ENCODE assay signal across 23 mouse cellular contexts in the genomic region with DNA sequence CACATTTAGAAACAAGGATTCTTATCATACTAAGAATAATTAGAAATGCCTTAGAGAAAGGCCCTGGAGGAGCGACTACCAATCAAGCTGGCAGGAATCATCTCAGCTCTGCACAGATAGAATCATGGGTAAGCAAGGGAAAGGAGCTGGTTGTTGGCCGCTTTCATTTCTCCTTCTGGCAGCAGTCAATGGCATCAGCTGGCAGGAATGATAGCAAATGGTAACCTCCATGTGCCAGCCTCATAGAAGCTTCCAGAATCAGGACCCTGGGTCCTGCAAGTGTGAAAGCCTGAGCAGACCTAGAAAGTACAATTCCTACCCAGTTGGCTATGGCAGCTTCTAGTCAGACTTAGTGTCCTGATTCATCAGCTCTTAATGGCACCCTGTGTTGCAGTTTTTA. TPM values are rescaled to one million over a fixed set of nuclear protein-coding genes. Genes with fewer than 3 reads are reported as not detected.
DNase-seq lines count a peak whose midpoint lies in the region; ATAC-seq and TF ChIP-seq lines count a peak whose summit lies in the region.
"Had no signal": no experiment of that assay in that cellular context is flagged by ENCODE, and none has a peak within 500 bp of the region (broad histone marks: within the 10 kb centered on the region; RNA-seq: fewer than 3 reads in every experiment).

No protein-coding gene starts in this region.

- no peak overlapping the region for H3K27ac ChIP-seq in forebrain, postnatal 0 days (ENCODE audit: low read depth, low read length)
- no peak overlapping the region for H3K27ac ChIP-seq in forebrain, embryonic 12.5 days
- no peak overlapping the region for H3K27ac ChIP-seq in midbrain, postnatal 0 days (ENCODE audit: low read depth, low read length)
- H3K27ac ChIP-seq in midbrain, embryonic 14.5 days (replicated peaks; ENCODE audit: low read depth, low read length), result no peak overlapping the region
- H3K27ac ChIP-seq: embryonic facial prominence, embryonic 10.5 days; embryonic facial prominence, embryonic 12.5 days; forebrain, embryonic 13.5 days had no signal

- H3K9ac ChIP-seq in forebrain, postnatal 0 days, result no peak overlapping the region
- no peak overlapping the region for H3K9ac ChIP-seq in forebrain, embryonic 12.5 days
- H3K9ac ChIP-seq in midbrain, postnatal 0 days (replicated peaks; ENCODE audit: low read length, poor library complexity, severe bottlenecking), result no peak overlapping the region
- no peak overlapping the region for H3K9ac ChIP-seq in midbrain, embryonic 14.5 days (replicated peaks; ENCODE audit: low read length)
- H3K9ac ChIP-seq: embryonic facial prominence, embryonic 12.5 days; forebrain, embryonic 13.5 days had no signal

- DNase-seq in cerebellum, postnatal 14 days, result peak; percentile 60 to 63
- DNase-seq in cerebellum, adult 11 months, result no peak
- peak; percentile 13 for DNase-seq in forebrain, postnatal 0 days
- peak; percentile 10 for DNase-seq in midbrain, postnatal 0 days (ENCODE audit: low spot score)
- no peak for DNase-seq in midbrain, embryonic 14.5 days
- no peak for DNase-seq in urinary bladder, postnatal 25 days (ENCODE audit: low spot score)
- DNase-seq: adrenal gland, adult 2 months; adrenal gland, postnatal 10 days; adrenal gland, postnatal 25 days; cerebellum, adult 18-20 months; cerebellum, adult 9-10 months; cerebellum, postnatal 25 days had no signal

- no peak overlapping the region for H3K4me3 ChIP-seq in forebrain, postnatal 0 days (ENCODE audit: low read depth, low read length)
- H3K4me3 ChIP-seq in forebrain, embryonic 12.5 days (replicated peaks), result no peak overlapping the region
- H3K4me3 ChIP-seq in midbrain, postnatal 0 days (ENCODE audit: low read depth, low read length), result no peak overlapping the region
- no peak overlapping the region for H3K4me3 ChIP-seq in midbrain, embryonic 14.5 days (replicated peaks; ENCODE audit: low read depth, low read length)
- H3K4me3 ChIP-seq: embryonic facial prominence, embryonic 10.5 days; embryonic facial prominence, embryonic 12.5 days; forebrain, embryonic 13.5 days had no signal

- H3K4me1 ChIP-seq in forebrain, postnatal 0 days (ENCODE audit: insufficient read depth), result no peaks in the 10 kb centered on the region
- H3K4me1 ChIP-seq in forebrain, embryonic 12.5 days, result no peaks in the 10 kb centered on the region; the same call in 1 of the 2 replicates
- H3K4me1 ChIP-seq in midbrain, postnatal 0 days (ENCODE audit: insufficient read depth, low read length), result no peaks in the 10 kb centered on the region
- no peaks in the 10 kb centered on the region for H3K4me1 ChIP-seq in midbrain, embryonic 14.5 days (ENCODE audit: control insufficient read depth, insufficient read depth, low read length)
- H3K4me1 ChIP-seq: embryonic facial prominence, embryonic 12.5 days; forebrain, embryonic 13.5 days had no signal

- WGBS in forebrain, postnatal 0 days, result 75% methylated on average over 2 of the region's 2 CpGs
- 91% methylated on average over 2 of the region's 2 CpGs for WGBS in forebrain, embryonic 12.5 days
- 79% methylated on average over 2 of the region's 2 CpGs for WGBS in midbrain, postnatal 0 days
- 82% methylated on average over 2 of the region's 2 CpGs for WGBS in midbrain, embryonic 14.5 days

- H3K36me3 ChIP-seq in forebrain, postnatal 0 days (ENCODE audit: insufficient read depth), result no peaks in the 10 kb centered on the region
- H3K36me3 ChIP-seq in forebrain, embryonic 12.5 days (replicated peaks), result no peaks in the 10 kb centered on the region
- no peaks in the 10 kb centered on the region for H3K36me3 ChIP-seq in midbrain, postnatal 0 days (ENCODE audit: insufficient read depth, low read length)
- H3K36me3 ChIP-seq in midbrain, embryonic 14.5 days (ENCODE audit: control insufficient read depth, insufficient read depth, low read length), result no peaks in the 10 kb centered on the region
- H3K36me3 ChIP-seq: embryonic facial prominence, embryonic 10.5 days; embryonic facial prominence, embryonic 12.5 days had no signal

- TF ChIP-seq CTCF in forebrain, postnatal 0 days (IDR thresholded peaks at IDR 0.05; ENCODE audit: low read depth), result no peak
- no peak for TF ChIP-seq CTCF in midbrain, postnatal 0 days (IDR thresholded peaks at IDR 0.05)

- no peaks in the 10 kb centered on the region for H3K9me3 ChIP-seq in forebrain, postnatal 0 days (ENCODE audit: low read length)
- H3K9me3 ChIP-seq in forebrain, embryonic 12.5 days, result no peaks in the 10 kb centered on the region
- no peaks in the 10 kb centered on the region for H3K9me3 ChIP-seq in midbrain, postnatal 0 days (ENCODE audit: low read length)
- no peaks in the 10 kb centered on the region; the same call in 1 of the 2 replicates for H3K9me3 ChIP-seq in midbrain, embryonic 14.5 days (ENCODE audit: control insufficient read depth, low read length)
- H3K9me3 ChIP-seq: embryonic facial prominence, embryonic 10.5 days; embryonic facial prominence, embryonic 12.5 days; forebrain, embryonic 13.5 days had no signal

- ATAC-seq in forebrain, postnatal 0 days, result no peak
- ATAC-seq in forebrain, embryonic 12.5 days (ENCODE audit: low FRiP score), result no peak
- ATAC-seq in midbrain, postnatal 0 days (ENCODE audit: low FRiP score), result no peak
- ATAC-seq in midbrain, embryonic 14.5 days (ENCODE audit: low FRiP score, low TSS enrichment), result no peak
- ATAC-seq: forebrain, embryonic 13.5 days; forebrain, embryonic 16.5 days had no signal

- H3K4me2 ChIP-seq in forebrain, postnatal 0 days (ENCODE audit: low read depth), result no peak overlapping the region
- H3K4me2 ChIP-seq in forebrain, embryonic 12.5 days, result no peak overlapping the region
- H3K4me2 ChIP-seq in midbrain, postnatal 0 days (ENCODE audit: low read depth, low read length, poor library complexity, severe bottlenecking), result no peak overlapping the region
- H3K4me2 ChIP-seq in midbrain, embryonic 14.5 days (ENCODE audit: low read length), result no peak overlapping the region
- H3K4me2 ChIP-seq: embryonic facial prominence, embryonic 12.5 days; forebrain, embryonic 13.5 days had no signal

- no peaks in the 10 kb centered on the region for H3K27me3 ChIP-seq in forebrain, postnatal 0 days (ENCODE audit: insufficient read depth, low read length)
- H3K27me3 ChIP-seq in forebrain, embryonic 12.5 days, result no peaks in the 10 kb centered on the region
- H3K27me3 ChIP-seq in midbrain, postnatal 0 days (ENCODE audit: insufficient read depth, low read length), result no peaks in the 10 kb centered on the region
- H3K27me3 ChIP-seq in midbrain, embryonic 14.5 days (ENCODE audit: control insufficient read depth, insufficient read depth, low read length), result no peaks in the 10 kb centered on the region
- H3K27me3 ChIP-seq: embryonic facial prominence, embryonic 12.5 days; forebrain, embryonic 13.5 days had no signal

RNA-seq across cellular contexts. Expression of a gene that starts 2.8 kb away (rescaled TPM):
- total RNA-seq in forebrain, postnatal 0 days (2014; rRNA removed), result not detected in 2 replicates
- polyA plus RNA-seq in forebrain, postnatal 0 days (2015; fragmentation: Nextera tagmentation; extraction: Ambion mirVana), result not detected in 2 replicates
- not detected in 2 replicates for polyA plus RNA-seq in forebrain, embryonic 12.5 days (2016; fragmentation: Nextera tagmentation; extraction: Ambion mirVana)
- not detected in 2 replicates for total RNA-seq in midbrain, postnatal 0 days (2014; rRNA removed)
- not detected in 2 replicates for polyA plus RNA-seq in midbrain, postnatal 0 days (2015; fragmentation: Nextera tagmentation; extraction: Ambion mirVana)
- polyA plus RNA-seq in midbrain, embryonic 14.5 days (2014; fragmentation: Nextera tagmentation; extraction: Ambion mirVana), result not detected in 2 replicates
- total RNA-seq: adrenal gland, adult 2 months; adrenal gland, postnatal 10 days; adrenal gland, postnatal 25 days; adrenal gland, postnatal 4 days; ES-E14; MEL had no signal
- polyA plus RNA-seq: adrenal gland, adult 2 months; C2C12; cortical plate, adult 2 months; embryonic facial prominence, embryonic 10.5 days; embryonic facial prominence, embryonic 12.5 days; forebrain, embryonic 13.5 days; forebrain, embryonic 16.5 days had no signal

RNA-seq across cellular contexts. Expression of a gene that starts 21.9 kb away (rescaled TPM):
- total RNA-seq in forebrain, postnatal 0 days (2014; rRNA removed), result not detected in 2 replicates
- polyA plus RNA-seq in forebrain, postnatal 0 days (2015; fragmentation: Nextera tagmentation; extraction: Ambion mirVana), result not detected in 2 replicates
- not detected in 2 replicates for polyA plus RNA-seq in forebrain, embryonic 12.5 days (2016; fragmentation: Nextera tagmentation; extraction: Ambion mirVana)
- total RNA-seq in midbrain, postnatal 0 days (2014; rRNA removed), result not detected in 2 replicates
- polyA plus RNA-seq in midbrain, postnatal 0 days (2015; fragmentation: Nextera tagmentation; extraction: Ambion mirVana), result not detected in 2 replicates
- polyA plus RNA-seq in midbrain, embryonic 14.5 days (2014; fragmentation: Nextera tagmentation; extraction: Ambion mirVana), result not detected in 2 replicates
- total RNA-seq: adrenal gland, adult 2 months; adrenal gland, postnatal 10 days; adrenal gland, postnatal 25 days; adrenal gland, postnatal 4 days; ES-E14; MEL had no signal
- polyA plus RNA-seq: adrenal gland, adult 2 months; C2C12; cortical plate, adult 2 months; embryonic facial prominence, embryonic 10.5 days; embryonic facial prominence, embryonic 12.5 days; embryonic facial prominence, embryonic 14.5 days; forebrain, embryonic 13.5 days; forebrain, embryonic 16.5 days had no signal

RNA-seq across cellular contexts. Expression of a gene that starts 25.4 kb away (rescaled TPM):
- 126 and 141 TPM in 2 replicates for total RNA-seq in forebrain, postnatal 0 days (2014; rRNA removed)
- polyA plus RNA-seq in forebrain, postnatal 0 days (2015; fragmentation: Nextera tagmentation; extraction: Ambion mirVana), result 170 and 182 TPM in 2 replicates
- polyA plus RNA-seq in forebrain, embryonic 12.5 days (2016; fragmentation: Nextera tagmentation; extraction: Ambion mirVana), result 95.1 and 105 TPM in 2 replicates
- 110 and 128 TPM in 2 replicates for total RNA-seq in midbrain, postnatal 0 days (2014; rRNA removed)
- polyA plus RNA-seq in midbrain, postnatal 0 days (2015; fragmentation: Nextera tagmentation; extraction: Ambion mirVana), result 180 and 182 TPM in 2 replicates
- polyA plus RNA-seq in midbrain, embryonic 14.5 days (2014; fragmentation: Nextera tagmentation; extraction: Ambion mirVana), result 167 and 191 TPM in 2 replicates

Comparison
In these comparisons a context has a peak if more than half of its experiments do, and no peak if none do; other contexts are left out.
1. DNase-seq: peak in cerebellum, postnatal 14 days (2 of 2), forebrain, postnatal 0 days (single experiment) and midbrain, postnatal 0 days (single experiment); none in cerebellum, adult 11 months (single experiment), midbrain, embryonic 14.5 days (single experiment) and urinary bladder, postnatal 25 days (single experiment).